Mouse (Mus musculus): Measurements from ENCODE around the gene Asap3. TPM values are rescaled to one million over a fixed set of nuclear protein-coding genes. Genes with fewer than 3 reads are reported as not detected.

Gene Asap3
- total RNA-seq (2014; fragmentation: Nextera tagmentation) (not detected in 2 replicates), total RNA-seq (2017) (not detected in 2 replicates)

GRCm38 (mm10) chr4:136206033-136206893, at the start of gene Asap3:
TSS of gene Asap3 (plus strand) at chr4:136206365.
- ATAC-seq (replicated peaks; ENCODE audit: low FRiP score, low TSS enrichment, poor library complexity, severe bottlenecking): peak; percentile 89

DNA sequence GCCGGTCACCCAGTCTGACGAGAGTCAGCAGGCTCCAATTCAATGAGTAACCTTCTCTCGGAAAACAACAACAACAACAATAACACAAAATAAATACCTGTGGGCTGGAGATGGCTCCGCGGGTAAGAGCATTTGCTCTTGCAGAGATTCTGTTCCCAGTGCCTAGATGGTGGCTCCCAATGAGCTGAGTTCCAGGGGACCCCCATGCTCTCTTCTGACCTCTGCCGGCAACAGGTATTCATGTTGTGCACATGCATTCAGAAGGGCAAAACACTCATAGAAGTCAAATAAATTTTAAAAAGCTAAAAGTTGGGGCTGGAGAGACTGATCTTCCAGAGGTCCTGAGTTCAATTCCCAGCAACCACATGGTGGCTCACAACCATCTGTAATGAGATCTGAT, 47.7 kb upstream of the Asap3 start:
- ATAC-seq (replicated peaks; ENCODE audit: low FRiP score, low TSS enrichment, poor library complexity, severe bottlenecking): no peak

DNA sequence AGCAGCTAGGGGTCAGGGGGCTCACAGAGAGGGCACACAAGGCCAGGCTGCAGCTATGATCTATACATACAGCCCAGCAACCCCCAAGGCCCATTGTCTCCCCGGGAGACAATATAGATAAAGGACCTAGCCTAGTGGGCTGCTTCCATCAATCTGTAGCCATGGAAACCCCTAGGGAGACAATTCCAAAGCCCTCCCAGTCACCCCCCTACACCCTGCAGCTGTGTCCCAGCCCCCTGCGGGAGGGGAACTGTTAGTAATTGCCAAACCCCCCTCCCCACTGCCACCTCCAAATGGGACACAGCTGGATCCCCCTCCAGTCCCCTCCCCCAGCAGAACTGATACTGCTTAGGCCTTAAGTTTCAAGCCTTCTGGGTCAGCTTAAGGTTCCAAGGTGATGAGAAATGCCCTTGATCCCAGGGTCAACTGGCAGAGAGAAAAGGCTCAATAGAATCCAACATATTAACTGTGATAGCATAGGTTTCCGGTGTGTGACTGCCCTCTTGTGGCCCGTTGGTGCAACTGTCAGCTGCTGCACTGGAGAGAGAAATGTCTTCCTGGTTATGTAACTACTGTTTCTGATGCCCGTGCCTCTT, 46.3 kb upstream of the Asap3 start:
- ATAC-seq (replicated peaks; ENCODE audit: low FRiP score, low TSS enrichment, poor library complexity, severe bottlenecking): peak; percentile 85

DNA sequence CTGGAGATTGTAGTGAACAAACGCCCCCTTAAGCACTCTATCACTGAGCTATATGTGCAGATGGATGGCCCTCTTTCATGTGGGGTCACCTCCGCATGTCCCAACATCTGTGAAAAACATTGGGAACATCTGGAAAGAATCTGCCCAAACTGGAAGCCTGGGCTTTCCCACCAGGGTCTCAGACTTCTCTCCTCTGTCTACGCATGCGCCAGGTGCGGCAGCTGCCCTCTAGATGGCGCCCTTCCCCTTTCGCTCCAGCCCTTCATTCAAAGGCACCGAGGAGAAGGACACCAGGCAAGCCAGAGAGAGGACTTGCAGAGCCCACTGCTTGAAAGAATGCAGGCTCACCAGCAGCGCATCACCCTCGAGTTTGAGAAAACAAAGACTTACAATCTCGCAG, 42.7 kb upstream of the Asap3 start:
- ATAC-seq (replicated peaks; ENCODE audit: low FRiP score, low TSS enrichment, poor library complexity, severe bottlenecking): peak; percentile 76

DNA sequence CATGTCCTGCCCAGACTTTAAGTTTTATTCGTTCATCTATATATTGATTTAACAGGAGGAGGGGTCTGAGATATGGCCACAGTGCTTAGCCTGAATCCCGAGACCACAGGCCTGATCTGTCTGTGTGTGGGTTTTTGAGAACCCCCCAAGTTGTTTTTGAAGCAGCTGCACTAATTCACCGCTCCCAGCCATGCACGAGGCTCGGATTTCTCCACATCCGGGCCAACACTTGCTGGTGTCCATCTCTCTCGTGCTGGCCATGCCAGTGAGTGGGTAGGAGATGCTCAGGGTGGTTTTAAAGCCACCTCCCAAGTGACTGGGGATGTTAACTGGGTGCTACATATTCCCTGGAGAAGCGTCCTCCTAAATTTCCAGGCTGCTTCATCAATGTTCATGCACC, 41.2 kb upstream of the Asap3 start:
- ATAC-seq (replicated peaks; ENCODE audit: low FRiP score, low TSS enrichment, poor library complexity, severe bottlenecking): no peak

DNA sequence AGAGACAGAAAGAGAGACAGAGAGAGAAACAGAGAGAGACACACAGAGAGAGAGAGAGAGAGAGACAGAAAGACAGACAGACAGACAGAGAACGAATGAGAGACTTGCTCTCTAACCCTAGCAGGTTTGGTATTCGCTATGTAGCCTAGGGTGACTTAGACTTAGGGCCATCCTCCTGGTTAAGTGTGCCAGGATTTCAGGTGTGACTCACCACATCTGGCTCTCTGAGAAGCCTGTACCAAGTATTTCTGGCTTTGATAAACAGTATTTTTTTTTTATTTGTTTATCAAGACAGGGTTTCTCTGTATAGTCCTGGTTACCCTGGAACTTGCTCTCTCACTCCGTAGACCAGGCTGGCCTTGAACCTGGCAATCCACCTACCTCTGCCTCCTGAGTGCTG, 38.5 kb upstream of the Asap3 start:
- no peak for ATAC-seq (replicated peaks; ENCODE audit: low FRiP score, low TSS enrichment, poor library complexity, severe bottlenecking)

GRCm38 (mm10) chr4:136170401-136170800, 35.8 kb upstream of the Asap3 start:
- ATAC-seq (replicated peaks; ENCODE audit: low FRiP score, low TSS enrichment, poor library complexity, severe bottlenecking): no peak

- no peak for ATAC-seq (replicated peaks; ENCODE audit: low FRiP score, low TSS enrichment, poor library complexity, severe bottlenecking)
These were observed 34.7 kb upstream of the Asap3 start for GRCm38 (mm10) chr4:136171455-136171854.

- ATAC-seq (replicated peaks; ENCODE audit: low FRiP score, low TSS enrichment, poor library complexity, severe bottlenecking): peak; percentile 50
These were observed 34.1 kb upstream of the Asap3 start, which contains the start of gene E2f2 for GRCm38 (mm10) chr4:136172011-136172541. TSS of gene E2f2 (plus strand) at chr4:136172394.

DNA sequence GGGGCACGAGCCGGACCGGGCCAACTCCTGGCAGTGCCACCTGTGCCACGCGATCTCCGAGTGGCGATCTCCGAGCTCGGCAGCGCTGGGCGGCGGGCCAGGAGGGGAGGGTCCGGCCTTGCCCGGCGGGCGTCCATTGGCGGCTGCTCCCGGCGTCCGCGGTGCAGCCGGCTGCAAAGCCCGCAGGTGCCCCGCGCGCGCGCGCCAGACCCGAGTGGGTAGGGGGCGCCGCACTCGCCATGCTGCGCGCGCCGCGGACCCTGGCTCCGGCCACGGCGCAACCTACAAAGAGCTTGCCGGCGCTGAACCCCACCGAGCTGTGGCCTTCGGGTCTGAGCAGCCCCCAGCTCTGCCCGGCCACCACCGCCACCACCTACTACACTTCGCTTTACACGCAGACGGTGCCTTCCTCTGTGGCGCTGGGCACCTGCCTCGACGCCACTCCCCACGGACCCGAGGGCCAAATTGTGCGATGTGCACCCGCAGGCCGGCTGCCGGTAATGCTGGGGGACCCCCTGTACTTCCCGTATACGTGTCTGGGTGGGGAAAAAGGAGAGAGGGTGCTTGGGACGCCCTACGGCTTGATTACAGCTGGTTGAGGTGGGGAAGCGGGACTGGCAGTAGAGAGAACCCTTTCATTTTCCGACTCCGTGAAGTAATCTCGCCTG, 33.5 kb upstream of the Asap3 start:
- 0 out of 2 replicates have a peak, but pooled peaks have one; percentile 32 for ATAC-seq (replicated peaks; ENCODE audit: low FRiP score, low TSS enrichment, poor library complexity, severe bottlenecking)

GRCm38 (mm10) chr4:136173210-136173715, 32.9 kb upstream of the Asap3 start:
- no peak for ATAC-seq (replicated peaks; ENCODE audit: low FRiP score, low TSS enrichment, poor library complexity, severe bottlenecking)

- peak; percentile 56 for ATAC-seq (replicated peaks; ENCODE audit: low FRiP score, low TSS enrichment, poor library complexity, severe bottlenecking)
These were observed 31.7 kb upstream of the Asap3 start for GRCm38 (mm10) chr4:136174216-136175193.

- ATAC-seq (replicated peaks; ENCODE audit: low FRiP score, low TSS enrichment, poor library complexity, severe bottlenecking): no peak
These were observed 30.1 kb upstream of the Asap3 start for GRCm38 (mm10) chr4:136176022-136176552.

DNA sequence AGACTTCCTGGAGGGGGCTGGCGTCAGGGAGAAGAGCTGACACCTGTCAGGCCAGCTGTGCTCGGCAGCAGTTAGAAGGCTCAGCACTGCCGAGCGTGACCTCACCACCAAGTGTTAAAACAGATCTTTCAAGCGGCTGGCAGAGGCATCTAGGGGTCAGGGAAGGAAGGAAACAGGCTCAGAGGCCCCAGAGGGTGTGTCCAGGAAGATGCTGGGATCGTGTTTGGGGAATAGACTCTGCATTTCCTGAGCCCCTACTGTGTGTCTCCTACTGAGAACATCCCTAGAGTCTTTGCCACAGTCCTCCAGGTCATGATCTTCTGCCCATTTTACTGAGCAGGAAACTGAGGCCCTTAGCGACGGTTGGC, 28.9 kb upstream of the Asap3 start:
- no peak for ATAC-seq (replicated peaks; ENCODE audit: low FRiP score, low TSS enrichment, poor library complexity, severe bottlenecking)

DNA sequence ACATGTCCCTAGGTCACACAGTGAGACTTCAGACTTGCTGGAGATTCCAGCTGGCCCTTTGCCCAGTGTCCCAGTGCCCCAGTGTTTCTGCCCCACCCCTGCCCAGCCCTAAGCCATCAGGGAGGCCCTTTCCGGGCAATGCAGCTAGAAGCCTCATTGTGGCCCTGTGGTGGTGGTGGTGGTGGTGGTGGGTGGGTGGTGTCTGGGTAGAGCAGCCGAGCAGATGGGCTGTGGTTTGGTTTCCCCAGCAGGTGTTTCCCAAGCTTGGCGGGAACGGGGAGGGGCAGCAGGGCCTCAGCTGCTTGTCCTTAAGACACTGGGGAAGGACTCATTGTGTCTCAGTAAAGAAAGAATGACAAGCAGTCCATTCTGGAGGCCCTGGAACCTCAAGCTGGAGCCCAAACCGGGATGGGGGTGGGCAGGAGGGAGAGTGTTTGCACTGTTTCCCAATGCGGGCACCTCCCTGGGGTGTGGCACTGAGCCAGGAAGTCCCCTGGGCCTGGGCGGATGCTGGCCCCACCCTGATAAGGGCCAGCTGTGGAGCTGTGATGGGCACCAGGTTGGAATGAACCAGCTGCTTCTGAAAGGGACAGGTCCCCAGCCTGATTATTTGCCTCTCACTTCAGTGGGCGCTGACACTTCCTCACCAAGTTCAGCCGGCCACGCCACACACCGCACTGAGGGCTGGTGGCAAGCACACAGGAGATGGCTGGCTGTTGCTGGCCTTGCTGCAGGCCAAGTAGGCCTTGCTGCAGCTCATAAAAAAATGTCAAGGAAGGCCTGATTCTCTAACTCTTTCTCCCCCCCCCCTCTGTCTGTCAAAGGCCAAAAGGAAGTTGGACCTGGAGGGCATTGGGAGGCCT, 28.3 kb upstream of the Asap3 start:
- peak; percentile 65 for ATAC-seq (replicated peaks; ENCODE audit: low FRiP score, low TSS enrichment, poor library complexity, severe bottlenecking)

DNA sequence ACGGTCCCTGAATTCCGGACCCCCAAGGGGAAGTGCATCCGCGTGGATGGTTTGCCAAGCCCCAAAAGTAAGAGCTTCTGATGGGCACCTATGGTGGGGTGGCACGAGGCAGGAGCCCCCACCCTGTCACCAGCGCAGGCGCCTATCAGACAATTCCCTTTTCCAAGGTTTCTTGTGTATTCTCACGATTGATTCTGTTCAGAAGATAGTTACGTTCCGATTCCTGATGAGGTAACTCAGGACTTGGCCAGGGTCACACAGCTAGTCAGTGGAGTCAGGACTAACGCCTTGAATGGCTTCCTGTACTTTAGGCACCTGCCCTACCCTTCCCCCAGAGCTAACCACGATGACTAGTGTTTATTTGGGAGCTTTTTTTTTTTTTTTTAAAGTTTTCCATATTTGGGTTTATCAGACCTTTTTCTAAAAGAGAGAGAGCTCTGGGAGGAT, 27.7 kb upstream of the Asap3 start:
- no peak for ATAC-seq (replicated peaks; ENCODE audit: low FRiP score, low TSS enrichment, poor library complexity, severe bottlenecking)

GRCm38 (mm10) chr4:136179456-136179855, 26.7 kb upstream of the Asap3 start:
- no peak for ATAC-seq (replicated peaks; ENCODE audit: low FRiP score, low TSS enrichment, poor library complexity, severe bottlenecking)

DNA sequence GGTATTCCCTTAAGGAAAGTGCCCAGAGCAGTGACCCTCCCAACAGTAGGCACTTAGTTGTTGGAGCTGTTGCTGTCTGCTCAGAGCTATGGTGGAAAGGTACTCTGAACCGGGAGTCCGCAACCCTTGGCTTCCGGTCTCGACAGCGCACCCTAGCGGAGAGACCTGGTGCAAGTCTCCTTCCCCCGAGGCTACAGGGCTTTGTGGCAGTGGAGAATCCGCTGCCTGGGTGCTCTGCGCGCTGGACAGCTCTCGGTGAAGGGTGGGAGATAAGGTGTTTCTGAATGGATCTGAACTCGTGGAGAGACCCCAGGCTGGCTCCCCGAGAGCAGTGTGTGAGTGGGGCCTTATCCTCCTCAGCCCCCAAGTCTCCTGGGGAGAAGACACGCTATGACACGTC, 26.2 kb upstream of the Asap3 start:
- peak; percentile 72 for ATAC-seq (replicated peaks; ENCODE audit: low FRiP score, low TSS enrichment, poor library complexity, severe bottlenecking)
